Mouse (Mus musculus) left cerebral cortex, postnatal 10 days (tissue): ENCODE measurements around the gene Ssbp2. TPM values are rescaled to one million over a fixed set of nuclear protein-coding genes. Genes with fewer than 3 reads are reported as not detected.
A peak's percentile ranks its signal among the peaks of the same experiment; 100 is the strongest.

Source experiments
- DNase-seq, 2 experiments: peaks; one replicate each; pipeline ENCODE4 v3.0.0; 2021 to 2022; ENCODE audit warnings: low spot score in 2 of 2, mixed read lengths in 1 of 2; ENCODE audit errors: extremely low spot score in 1 of 2
- intact Hi-C: fragments of 180-260 bp; cut with DNase I; formaldehyde crosslinking; loops from one replicate; pipeline ENCODE4 v1.15.1; 2025
- total RNA-seq, 2 experiments: library from RNA; stranded (reverse); gene quantifications; 2 replicates each; pipeline ENCODE4 v1.2.3; 2021

Ssbp2 gene
- total RNA-seq: 100 to 1,000 TPM; 177 to 178 TPM

GRCm38 (mm10) chr13:91459896-91460620 is at the start of gene Ssbp2:
Gene Ssbp2, plus strand, starts transcription at chr13:91460283.
- intact Hi-C loops: loop anchor here (1.0 to 10.0 kb wide), 5 partner anchors 89 to 493 kb away; partner anchors contain the start of gene Atg10
- DNase-seq: no peak

- intact Hi-C loops: no loop called here
- DNase-seq: no peak
These were observed 46.2 kb upstream of the Ssbp2 start for GRCm38 (mm10) chr13:91413752-91414503.

GRCm38 (mm10) chr13:91415896-91416295 is 44.2 kb upstream of the Ssbp2 start:
- no peak for DNase-seq
- intact Hi-C loops: no loop called here

GRCm38 (mm10) chr13:91416698-91417097 is 43.4 kb upstream of the Ssbp2 start:
- intact Hi-C loops: no loop called here
- no peak for DNase-seq

GRCm38 (mm10) chr13:91421387-91421949 is 38.6 kb upstream of the Ssbp2 start:
- intact Hi-C loops: no loop called here
- peak in 1 of 2 experiments; percentile 65 for DNase-seq

- intact Hi-C loops: no loop called here
- DNase-seq: no peak
These were observed 29.2 kb upstream of the Ssbp2 start for GRCm38 (mm10) chr13:91430867-91431266.

- intact Hi-C loops: loop anchor here (2.0 kb wide), 1 partner anchor 15 kb away; no protein-coding TSS in a partner anchor
These were observed 28.4 kb upstream of the Ssbp2 start for GRCm38 (mm10) chr13:91431392-91432355.

GRCm38 (mm10) chr13:91433021-91433420 is 27.1 kb upstream of the Ssbp2 start:
- intact Hi-C loops: loop anchor here (2.0 kb wide), 1 partner anchor 14 kb away; no protein-coding TSS in a partner anchor
- DNase-seq: peak in 1 of 2 experiments; percentile 28

More at GRCm38 (mm10) chr13:91431392-91432355, 28.4 kb upstream of the Ssbp2 start:
- DNase-seq: no peak

GRCm38 (mm10) chr13:91437931-91438330 is 22.2 kb upstream of the Ssbp2 start:
- intact Hi-C loops: no loop called here
- no peak for DNase-seq

GRCm38 (mm10) chr13:91441476-91441875 is 18.6 kb upstream of the Ssbp2 start:
- no peak for DNase-seq
- intact Hi-C loops: no loop called here

- no peak for DNase-seq
- intact Hi-C loops: loop anchor here (2.0 kb wide), 1 partner anchor 14 kb away; no protein-coding TSS in a partner anchor
These were observed 13.4 kb upstream of the Ssbp2 start for GRCm38 (mm10) chr13:91446728-91447127.

GRCm38 (mm10) chr13:91448936-91449335 is 11.1 kb upstream of the Ssbp2 start:
- intact Hi-C loops: no loop called here
- DNase-seq: no peak

- intact Hi-C loops: loop anchor here (10.0 kb wide), 1 partner anchor 227 kb away; the partner anchor contains the start of gene Atg10
- no peak for DNase-seq
These were observed 8.5 kb upstream of the Ssbp2 start for GRCm38 (mm10) chr13:91451405-91452166.

GRCm38 (mm10) chr13:91452269-91452668 is 7.8 kb upstream of the Ssbp2 start:
- DNase-seq: no peak
- intact Hi-C loops: loop anchor here (10.0 kb wide), 1 partner anchor 227 kb away; the partner anchor contains the start of gene Atg10

GRCm38 (mm10) chr13:91453236-91453635 is 6.8 kb upstream of the Ssbp2 start:
- DNase-seq: no peak
- intact Hi-C loops: loop anchor here (10.0 kb wide), 1 partner anchor 228 kb away; the partner anchor contains the start of gene Atg10

GRCm38 (mm10) chr13:91456041-91456440 is 4.0 kb upstream of the Ssbp2 start:
- DNase-seq: no peak
- intact Hi-C loops: loop anchor here (10.0 kb wide), 1 partner anchor 231 kb away; the partner anchor contains the start of gene Atg10

- intact Hi-C loops: loop anchor here (10.0 kb wide), 1 partner anchor 232 kb away; the partner anchor contains the start of gene Atg10
- DNase-seq: no peak
These were observed 3.3 kb upstream of the Ssbp2 start for GRCm38 (mm10) chr13:91456735-91457134.
